Mouse (Mus musculus) heart, adult 2 months (tissue): ENCODE data around the gene Gm2004. TPM values are rescaled to one million over a fixed set of nuclear protein-coding genes. Genes with fewer than 3 reads are reported as not detected.
"Not testable (repeated sequence)": the region's sequence is repeated elsewhere in the genome, so short reads cannot be mapped to it uniquely, and the experiment has no call there.

Experiments used
- DNase-seq, 2 experiments: peaks; one replicate each; pipeline ENCODE4 v3.0.0; 2021
- H3K27ac ChIP-seq: fragments of 200-600 bp; 2 replicates; pipeline ENCODE4 v1.8.1; 2022
- H3K27me3 ChIP-seq: fragments of 200-500 bp; 2 replicates; pipeline ENCODE4 v1.6.1; 2012; ENCODE audit warnings: mild to moderate bottlenecking, low read length, inconsistent platforms, mixed read lengths; ENCODE audit not compliant: control insufficient read depth, insufficient read depth
- H3K36me3 ChIP-seq: fragments of 200-500 bp; 2 replicates; pipeline ENCODE4 v1.6.1; 2012; ENCODE audit warnings: low read length, inconsistent platforms; ENCODE audit not compliant: control insufficient read depth, insufficient read depth
- H3K4me1 ChIP-seq: fragments of 200-500 bp; 2 replicates; pipeline ENCODE4 v1.6.1; 2011; ENCODE audit warnings: low read length; ENCODE audit not compliant: control insufficient read depth, insufficient read depth
- H3K4me3 ChIP-seq: fragments of 200-600 bp; 2 replicates; pipeline ENCODE4 v1.8.1; 2022
- H3K79me2 ChIP-seq: fragments of 200-500 bp; replicated peaks from 2 replicates; pipeline ENCODE4 v1.6.1; 2012; ENCODE audit warnings: mild to moderate bottlenecking, inconsistent platforms, low read length, moderate library complexity, mixed read lengths; ENCODE audit not compliant: control insufficient read depth, insufficient read depth
- H3K9ac ChIP-seq: fragments of 200-500 bp; 2 replicates; pipeline ENCODE4 v1.6.1; 2012; ENCODE audit warnings: low read depth, mild to moderate bottlenecking, control low read depth, inconsistent platforms, low read length, mixed read lengths
- WGBS: fragments of 180-500 bp; shearing (Covaris S2); methylation state at CpG from one replicate; pipeline ENCODE4 v1.1.7; 2018; 5-methylcytosine and 5-hydroxymethylcytosine counted together
- intact Hi-C: fragments of 180-260 bp; cut with DNase I; formaldehyde crosslinking; loops from one replicate; pipeline ENCODE4 v1.15.1; 2025
- long read RNA-seq: library from polyadenylated mRNA; stranded (forward); transcript quantifications from one replicate; pipeline ENCODE4 v2.0.0, GENCODE M21; 2021
- polyA plus RNA-seq: library from polyadenylated mRNA; depleted of rRNA; stranded (reverse); fragments of >200 nt; gene quantifications from 2 replicates; pipeline ENCODE4 v1.2.3, GENCODE M21; 2012; rRNA removed
- total RNA-seq, 2 experiments: library from RNA; stranded (reverse); gene quantifications; 2 replicates each; pipeline ENCODE4 v1.2.3; 2021

The Gm2004 gene
- 10 to 100 TPM; 22.5 to 25.9 TPM for total RNA-seq
- 0.18 and 2.3 TPM in 2 replicates for polyA plus RNA-seq
- long read RNA-seq, partial matches to known transcripts, result 5 of 15 reads
- long read RNA-seq, other reads (novel, unspliced or antisense), result 9 of 15 reads

- H3K27ac ChIP-seq, H3K4me3 ChIP-seq, H3K4me1 ChIP-seq, H3K36me3 ChIP-seq, H3K27me3 ChIP-seq, H3K9ac ChIP-seq, intact Hi-C loops, DNase-seq, H3K79me2 ChIP-seq: not testable (repeated sequence)
- no CpG with 5 or more reads among the region's 2 CpGs for WGBS
Measured at GRCm38 (mm10) chr2:176149725-176150124, at the start of gene Gm2004. Gene Gm2004, minus strand, starts transcription at chr2:176149825.

Other genes with a start within 250 kb of the Gm2004 start
- 10 to 100 TPM; 13.3 to 16.8 TPM for gene Zfp966, start 218.7 kb downstream of the Gm2004 start, total RNA-seq
- gene Zfp966, start 218.7 kb downstream of the Gm2004 start, polyA plus RNA-seq, result 0.86 and 1.6 TPM in 2 replicates
- gene Gm2026, start 184.5 kb downstream of the Gm2004 start, total RNA-seq, result 10 to 100 TPM; 16.3 to 18.6 TPM
- 1.3 TPM in 1 of 2 replicates, not detected in the other for gene Gm2026, start 184.5 kb downstream of the Gm2004 start, polyA plus RNA-seq
- 1 to 10 TPM; 2.0 to 3.2 TPM for gene 2210418O10Rik, start 76.7 kb upstream of the Gm2004 start, total RNA-seq
- gene 2210418O10Rik, start 76.7 kb upstream of the Gm2004 start, polyA plus RNA-seq, result 0.04 TPM in 1 of 2 replicates, not detected in the other
- gene Gm11009, start 169.7 kb upstream of the Gm2004 start, total RNA-seq, result not detected
- gene Gm11009, start 169.7 kb upstream of the Gm2004 start, polyA plus RNA-seq, result not detected in 2 replicates